Mouse (Mus musculus) B cell, adult (primary cell): ENCODE data around the gene Ripk1. TPM values are rescaled to one million over a fixed set of nuclear protein-coding genes. Genes with fewer than 3 reads are reported as not detected.

ENCODE experiments used
- total RNA-seq: library from RNA; stranded (reverse); gene quantifications from 4 replicates; pipeline ENCODE4 v1.2.4, GENCODE M21; 2023; ENCODE audit not compliant: inconsistent age

The Ripk1 gene
- 38.8 to 47.3 TPM (median 46.5 TPM) in 4 replicates for total RNA-seq

GRCm38 (mm10) chr13:34002058-34003006 is at the start of gene Ripk1, which contains the start of gene Serpinb6a:
Ripk1 (plus strand) TSS chr13:34002363.
Serpinb6a (minus strand) TSS chr13:34002794.

GRCm38 (mm10) chr13:33964206-33965046 is 37.7 kb upstream of the Ripk1 start, which contains the start of gene Nqo2:
Nqo2 (plus strand) TSS chr13:33964687.

DNA sequence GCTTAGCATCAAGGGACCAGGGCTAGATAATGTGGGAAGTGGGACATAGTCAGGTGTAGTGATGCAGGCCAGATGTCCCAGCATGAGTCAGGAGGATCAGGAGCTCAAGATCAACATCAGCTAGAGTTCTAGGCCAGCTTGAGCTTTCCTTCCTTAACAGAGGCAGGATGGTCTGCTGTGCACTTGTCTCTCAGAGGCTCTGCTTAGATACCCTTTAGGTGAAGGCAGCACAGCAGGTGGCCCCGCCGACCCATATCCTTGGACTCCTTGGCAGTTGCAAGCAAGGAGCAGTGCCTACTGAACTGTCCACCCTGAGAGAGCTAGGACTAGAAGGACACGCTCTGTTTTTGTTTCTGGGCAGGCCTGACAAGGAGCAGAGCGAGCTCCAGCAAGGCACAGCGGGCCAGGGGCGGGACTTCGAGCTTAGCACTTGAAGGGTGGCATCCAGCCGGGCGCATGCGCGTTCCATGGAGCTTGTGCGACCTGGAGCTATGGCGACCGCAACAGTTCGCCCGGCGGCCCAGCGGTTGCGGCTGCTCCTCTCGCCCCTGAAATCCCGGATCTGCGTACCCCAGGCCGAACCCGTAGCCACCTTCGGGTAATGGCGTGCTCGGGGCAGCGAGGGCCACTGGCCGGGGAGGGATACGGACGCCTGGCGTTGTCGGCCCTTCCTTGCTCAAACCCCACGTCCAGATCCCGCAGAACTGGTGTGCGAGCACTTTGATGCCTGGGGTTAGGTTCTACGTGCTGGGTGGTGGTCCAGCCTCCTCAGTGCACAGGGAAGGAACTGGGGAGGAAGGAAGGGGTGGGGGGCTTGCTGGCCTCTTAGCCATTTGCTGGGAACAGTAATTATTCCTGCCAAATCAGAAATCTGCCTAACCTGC is 35.3 kb downstream of the Ripk1 start, which contains the start of gene Bphl:
Gene Bphl, plus strand, starts transcription at position 426 of the 884 bp plus-strand sequence.

DNA sequence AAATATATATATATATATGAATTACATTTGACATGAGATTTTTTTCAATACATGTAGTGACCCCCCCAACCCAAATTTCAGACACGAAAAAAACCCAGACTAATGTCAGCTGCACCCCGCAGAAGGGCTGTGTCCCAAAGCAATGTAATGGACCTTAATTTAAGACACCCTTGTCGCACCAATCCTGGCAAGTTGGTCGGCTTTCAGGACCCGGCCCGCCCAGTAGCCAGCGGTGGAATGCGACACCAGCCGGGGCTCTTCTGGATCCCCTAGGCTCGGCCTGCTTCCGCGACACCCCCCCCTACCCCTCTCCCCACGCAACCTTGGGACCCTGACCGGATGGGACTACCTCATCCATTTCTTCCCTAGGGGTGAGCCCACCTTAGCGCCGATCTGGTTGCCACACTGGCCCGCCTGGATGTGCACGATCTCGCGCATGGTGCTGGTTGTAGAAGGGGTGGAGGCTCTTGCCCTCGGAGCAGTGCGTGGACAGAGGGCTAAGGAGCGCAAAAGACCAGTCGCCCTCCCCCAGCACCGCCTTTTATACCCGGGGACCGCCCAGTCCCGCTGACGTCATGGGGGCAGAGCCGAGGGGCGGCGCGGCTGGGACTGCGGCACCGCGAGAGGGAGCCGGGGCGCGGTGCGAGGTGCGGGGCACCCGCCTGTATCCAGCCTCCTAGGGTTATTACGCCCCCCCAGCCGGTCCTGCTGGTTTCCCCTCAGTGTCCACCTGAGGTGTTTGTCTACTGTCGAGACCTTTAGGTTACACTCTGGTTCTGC is 75.5 kb downstream of the Ripk1 start, which contains the start of gene Tubb2a:
Gene Tubb2a, minus strand, starts transcription at position 516 of the 780 bp plus-strand sequence.

Other genes with a start within 250 kb of the Ripk1 start
- gene Serpinb6e, start 159.0 kb upstream of the Ripk1 start, total RNA-seq, result not detected in 4 replicates
- gene Serpinb6c, start 96.7 kb upstream of the Ripk1 start, total RNA-seq, result 0.42 TPM in 1 of 4 replicates, not detected in the others
- gene Nqo2, start 37.7 kb upstream of the Ripk1 start, total RNA-seq, result 2.0 to 4.8 TPM (median 2.6 TPM) in 4 replicates
- gene Serpinb6a, start 431 bp downstream of the Ripk1 start, total RNA-seq, result 11.6 to 13.7 TPM (median 12.6 TPM) in 4 replicates
- 10.5 to 16.8 TPM (median 11.8 TPM) in 4 replicates for gene Bphl, start 35.2 kb downstream of the Ripk1 start, total RNA-seq
- gene Tubb2a, start 75.6 kb downstream of the Ripk1 start, total RNA-seq, result 12.5 to 14.3 TPM (median 12.7 TPM) in 4 replicates
- gene Tubb2b, start 128.1 kb downstream of the Ripk1 start, total RNA-seq, result 4.8 to 5.8 TPM (median 5.3 TPM) in 4 replicates
- gene Psmg4, start 160.6 kb downstream of the Ripk1 start, total RNA-seq, result 38.3 to 50.5 TPM (median 43.3 TPM) in 4 replicates